Mouse (Mus musculus) CH12.LX (cell line): ENCODE measurements around the gene Mcts1.

ENCODE experiments used
- CTCF ChIP-seq, 2 experiments: IDR thresholded peaks in 1 of 2; conservative IDR thresholded peaks in 1 of 2; 2 replicates each; pipeline ENCODE4 v1.5.1; 2011 to 2012; ENCODE audit warnings: low read depth in 2 of 2, low read length in 2 of 2, improper control_type of control experiment in 1 of 2, inconsistent platforms in 1 of 2, mild to moderate bottlenecking in 1 of 2, moderate library complexity in 1 of 2
- ELF1 ChIP-seq: IDR thresholded peaks from 2 replicates; pipeline ENCODE4 v1.6.1; 2014; ENCODE audit warnings: low read depth, mild to moderate bottlenecking, inconsistent platforms, low read length, improper control_type of control experiment
- ETS1 ChIP-seq: conservative IDR thresholded peaks from 2 replicates; pipeline ENCODE4 v1.6.1; 2012; ENCODE audit warnings: low read depth, mild to moderate bottlenecking, inconsistent platforms, low read length, improper control_type of control experiment, moderate library complexity
- HCFC1 ChIP-seq: IDR thresholded peaks from 2 replicates; pipeline ENCODE4 v1.6.1; 2012; ENCODE audit warnings: low read depth, mild to moderate bottlenecking, inconsistent platforms, low read length, improper control_type of control experiment
- MAFK ChIP-seq: IDR thresholded peaks from 2 replicates; pipeline ENCODE4 v1.6.1; 2011; ENCODE audit warnings: low read length, improper control_type of control experiment; ENCODE audit not compliant: insufficient replicate concordance
- NRF1 ChIP-seq: IDR thresholded peaks from 2 replicates; pipeline ENCODE4 v1.6.1; 2014; ENCODE audit warnings: low read depth, mild to moderate bottlenecking, inconsistent platforms, low read length, improper control_type of control experiment, moderate library complexity
- POLR2A ChIP-seq: IDR thresholded peaks from 2 replicates; pipeline ENCODE4 v1.6.1; 2011; ENCODE audit warnings: low read depth, mild to moderate bottlenecking, improper control_type of control experiment, low read length
- TBP ChIP-seq: conservative IDR thresholded peaks from 2 replicates; pipeline ENCODE4 v1.6.1; 2011; ENCODE audit warnings: low read depth, low read length, improper control_type of control experiment
- TCF12 ChIP-seq: IDR thresholded peaks from 2 replicates; pipeline ENCODE4 v1.6.1; 2014; ENCODE audit warnings: low read depth, mild to moderate bottlenecking, inconsistent platforms, low read length, improper control_type of control experiment
- ZMIZ1 ChIP-seq: IDR thresholded peaks from 2 replicates; pipeline ENCODE4 v1.6.1; 2012; ENCODE audit warnings: low read depth, mild to moderate bottlenecking, inconsistent platforms, low read length, improper control_type of control experiment

- TF ChIP-seq CTCF (conservative IDR thresholded peaks at IDR 0.05 in 1 of 2, IDR thresholded peaks at IDR 0.05 in 1 of 2; ENCODE audit: low read depth in 2 of 2, low read length in 2 of 2), result no peak
- no peak for TF ChIP-seq ZMIZ1
- TF ChIP-seq NRF1, result no peak
- no peak for TF ChIP-seq ELF1
- no peak for TF ChIP-seq ETS1
- no peak for TF ChIP-seq HCFC1
- TF ChIP-seq POLR2A, result no peak
- no peak for TF ChIP-seq TCF12
- no peak for TF ChIP-seq TBP
- no peak for TF ChIP-seq MAFK
Observed at GRCm38 (mm10) chrX:38566521-38567205, 33.7 kb upstream of the Mcts1 start.
